Comparison of ENCODE assay signal across 10 mouse cellular contexts in the genomic region with DNA sequence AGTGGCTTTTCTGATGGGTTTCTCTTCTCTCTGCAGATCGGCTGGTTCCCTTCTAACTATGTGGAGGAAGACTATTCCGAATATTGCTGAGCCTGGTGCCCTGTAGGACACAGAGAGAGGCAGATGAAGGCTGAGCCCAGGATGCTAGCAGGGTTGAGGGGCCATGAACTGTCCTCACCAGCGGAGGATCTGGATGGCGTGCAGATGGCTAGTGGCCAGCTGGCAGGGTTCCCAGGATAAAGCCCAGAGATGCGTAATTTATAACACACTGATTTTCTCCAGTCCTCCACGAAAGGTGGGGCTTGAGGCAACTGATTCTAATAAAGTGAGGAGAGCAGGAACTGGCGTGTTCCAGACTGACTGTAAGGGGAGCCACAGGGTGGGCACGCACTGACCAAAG. TPM values are rescaled to one million over a fixed set of nuclear protein-coding genes. Genes with fewer than 3 reads are reported as not detected.
DNase-seq lines count a peak whose midpoint lies in the region; ATAC-seq and TF ChIP-seq lines count a peak whose summit lies in the region.
"Had no signal": no experiment of that assay in that cellular context is flagged by ENCODE, and none has a peak within 500 bp of the region (broad histone marks: within the 10 kb centered on the region; RNA-seq: fewer than 3 reads in every experiment).

No protein-coding gene starts in this region.

- H3K27me3 ChIP-seq in liver, postnatal 0 days (ENCODE audit: insufficient read depth, low read length) = no peaks in the 10 kb centered on the region
- H3K27me3 ChIP-seq in liver, embryonic 11.5 days (replicated peaks; ENCODE audit: control insufficient read depth, insufficient read depth, low read length) = no peaks in the 10 kb centered on the region
- H3K27me3 ChIP-seq in intestine, embryonic 16.5 days (replicated peaks; ENCODE audit: control insufficient read depth, insufficient read depth, low read length) = no peaks in the 10 kb centered on the region

- TF ChIP-seq EP300 in liver, postnatal 0 days (IDR thresholded peaks at IDR 0.05; ENCODE audit: low read depth) = no peak

- H3K4me2 ChIP-seq in liver, postnatal 0 days (ENCODE audit: low read depth, low read length) = no peak overlapping the region
- no peak overlapping the region for H3K4me2 ChIP-seq in liver, embryonic 11.5 days
- H3K4me2 ChIP-seq in intestine, embryonic 16.5 days (ENCODE audit: low read depth, low read length) = no peak overlapping the region

- H3K4me3 ChIP-seq in liver, postnatal 0 days (ENCODE audit: low read depth, low read length) = no peak overlapping the region
- H3K4me3 ChIP-seq in liver, embryonic 11.5 days (ENCODE audit: low read depth, low read length) = no peak overlapping the region
- no peak overlapping the region for H3K4me3 ChIP-seq in intestine, embryonic 16.5 days (ENCODE audit: low read length)

- H3K36me3 ChIP-seq in liver, postnatal 0 days (replicated peaks; ENCODE audit: insufficient read depth, low read length) = peaks cover 16% of the 10 kb centered on the region; the same call in 1 of the 2 replicates
- no peaks in the 10 kb centered on the region for H3K36me3 ChIP-seq in liver, embryonic 11.5 days (ENCODE audit: control insufficient read depth, insufficient read depth, low read length)
- no peaks in the 10 kb centered on the region for H3K36me3 ChIP-seq in intestine, embryonic 16.5 days (ENCODE audit: control insufficient read depth, insufficient read depth, low read length)

- 0 out of 2 replicates have a peak, but pooled peaks cover 4% of the 10 kb centered on the region for H3K4me1 ChIP-seq in liver, postnatal 0 days (ENCODE audit: insufficient read depth)
- no peaks in the 10 kb centered on the region for H3K4me1 ChIP-seq in liver, embryonic 11.5 days (replicated peaks; ENCODE audit: control insufficient read depth, insufficient read depth, low read length)
- no peaks in the 10 kb centered on the region for H3K4me1 ChIP-seq in intestine, embryonic 16.5 days (ENCODE audit: control insufficient read depth, insufficient read depth, low read length)

- no peak for ATAC-seq in cerebellum, adult (ENCODE audit: insufficient number of reproducible peaks, low FRiP score, low TSS enrichment)
- ATAC-seq in liver, postnatal 0 days = no peak
- no peak for ATAC-seq in liver, embryonic 11.5 days (replicated peaks; ENCODE audit: low FRiP score)
- peak; percentile 26; the same call in 1 of the 2 replicates for ATAC-seq in intestine, embryonic 16.5 days

- H3K9me3 ChIP-seq in liver, postnatal 0 days (ENCODE audit: low read length) = no peaks in the 10 kb centered on the region
- H3K9me3 ChIP-seq in liver, embryonic 11.5 days (ENCODE audit: control insufficient read depth, low read length) = no peaks in the 10 kb centered on the region
- no peaks in the 10 kb centered on the region for H3K9me3 ChIP-seq in intestine, embryonic 16.5 days (ENCODE audit: control insufficient read depth, low read length)

- no peak overlapping the region for H3K27ac ChIP-seq in liver, postnatal 0 days (ENCODE audit: low read depth)
- no peak overlapping the region for H3K27ac ChIP-seq in liver, embryonic 11.5 days (ENCODE audit: low read depth, low read length)
- no peak overlapping the region for H3K27ac ChIP-seq in intestine, embryonic 16.5 days (ENCODE audit: low read length)

- DNase-seq in cerebellum, postnatal 14 days = peak; percentile 74 to 85
- peak; percentile 38 for DNase-seq in liver, postnatal 0 days
- DNase-seq in liver, embryonic 11.5 days (ENCODE audit: low spot score) = no peak
- DNase-seq in NIH3T3 (ENCODE audit: low read depth) = peak; percentile 22
- no peak for DNase-seq in gastrocnemius, postnatal 4 days (ENCODE audit: low spot score in 2 of 2)
- no peak for DNase-seq in right cerebral cortex, adult 18-20 months
- DNase-seq: gastrocnemius, postnatal 10 days had no signal

- no peak for TF ChIP-seq CTCF in liver, postnatal 0 days (IDR thresholded peaks at IDR 0.05; ENCODE audit: low read depth)

- H3K9ac ChIP-seq in liver, postnatal 0 days (replicated peaks) = no peak overlapping the region
- H3K9ac ChIP-seq in liver, embryonic 11.5 days (ENCODE audit: low read depth, low read length) = no peak overlapping the region
- no peak overlapping the region for H3K9ac ChIP-seq in intestine, embryonic 16.5 days (ENCODE audit: low read depth, low read length)

- 62% methylated on average over 8 of the region's 8 CpGs for WGBS in liver, postnatal 0 days (ENCODE audit: insufficient replicate concordance)
- 81% methylated on average over 8 of the region's 8 CpGs for WGBS in liver, embryonic 11.5 days
- WGBS in intestine, embryonic 16.5 days = 47% methylated on average over 8 of the region's 8 CpGs

RNA-seq across cellular contexts. Expression of a gene that starts 30.9 kb away (rescaled TPM):
- 16.2 and 16.4 TPM in 2 replicates for polyA plus RNA-seq in liver, postnatal 0 days (2015; fragmentation: Nextera tagmentation; extraction: Ambion mirVana)
- polyA plus RNA-seq in liver, embryonic 11.5 days (2014; fragmentation: Nextera tagmentation; extraction: Ambion mirVana) = 9.6 and 10.9 TPM in 2 replicates
- polyA plus RNA-seq in intestine, embryonic 16.5 days (2015; fragmentation: Nextera tagmentation; extraction: Ambion mirVana) = 5.8 and 6.3 TPM in 2 replicates
- 1 to 10 TPM; 9.7 to 9.8 TPM for total RNA-seq in gastrocnemius, postnatal 4 days (2021)
- total RNA-seq: MEL had no signal

RNA-seq across cellular contexts. Expression of a gene that starts 48.7 kb away (rescaled TPM):
- 13.1 and 14.1 TPM in 2 replicates for polyA plus RNA-seq in liver, postnatal 0 days (2015; fragmentation: Nextera tagmentation; extraction: Ambion mirVana)
- polyA plus RNA-seq in liver, embryonic 11.5 days (2014; fragmentation: Nextera tagmentation; extraction: Ambion mirVana) = 18.7 and 20.6 TPM in 2 replicates
- 2.4 and 2.8 TPM in 2 replicates for polyA plus RNA-seq in intestine, embryonic 16.5 days (2015; fragmentation: Nextera tagmentation; extraction: Ambion mirVana)
- 1 to 10 TPM; 2.1 to 3.4 TPM for total RNA-seq in gastrocnemius, postnatal 4 days (2021)

Comparison
In these comparisons a context has a peak if more than half of its experiments do, and no peak if none do; other contexts are left out.
1. DNase-seq: peak in cerebellum, postnatal 14 days (2 of 2), liver, postnatal 0 days (single experiment) and NIH3T3 (single experiment); none in liver, embryonic 11.5 days (single experiment), gastrocnemius, postnatal 4 days (0 of 2) and right cerebral cortex, adult 18-20 months (single experiment).